Mouse (Mus musculus) forebrain, embryonic 11.5 days (tissue): ENCODE measurements around the gene Adad2. TPM values are rescaled to one million over a fixed set of nuclear protein-coding genes. Genes with fewer than 3 reads are reported as not detected.

ENCODE experiments used
- polyA plus RNA-seq: library from polyadenylated mRNA; unstranded; fragments of >200 nt; fragmentation: Nextera tagmentation; extraction: Ambion mirVana; gene quantifications from 2 replicates; pipeline ENCODE4 v1.2.1, GENCODE M21; 2014

Adad2 gene
- polyA plus RNA-seq, 1 experiment from 2014 or later: not detected

Other genes with a start within 250 kb of the Adad2 start
- 12.0 and 13.5 TPM in 2 replicates for gene Mlycd, start 217.9 kb upstream of the Adad2 start, polyA plus RNA-seq
- 0.09 TPM in 1 of 2 replicates, not detected in the other for gene Osgin1, start 178.6 kb upstream of the Adad2 start, polyA plus RNA-seq
- gene Necab2, start 166.0 kb upstream of the Adad2 start, polyA plus RNA-seq: 15.3 and 18.3 TPM in 2 replicates
- 0.13 TPM in 1 of 2 replicates, not detected in the other for gene Slc38a8, start 111.0 kb upstream of the Adad2 start, polyA plus RNA-seq
- gene Mbtps1, start 54.0 kb upstream of the Adad2 start, polyA plus RNA-seq: 98.0 and 98.2 TPM in 2 replicates
- 78.7 and 89.0 TPM in 2 replicates for gene Hsdl1, start 37.6 kb upstream of the Adad2 start, polyA plus RNA-seq
- gene Dnaaf1, start 37.5 kb upstream of the Adad2 start, polyA plus RNA-seq: 0.16 TPM in 1 of 2 replicates, not detected in the other
- 15.2 and 17.1 TPM in 2 replicates for gene Taf1c, start 7.5 kb upstream of the Adad2 start, polyA plus RNA-seq
- 0.07 TPM in 1 of 2 replicates, not detected in the other for gene Kcng4, start 22.9 kb downstream of the Adad2 start, polyA plus RNA-seq
- gene Wfdc1, start 53.6 kb downstream of the Adad2 start, polyA plus RNA-seq: 0.63 TPM in 1 of 2 replicates, not detected in the other
- 1.0 and 1.7 TPM in 2 replicates for gene Atp2c2, start 87.3 kb downstream of the Adad2 start, polyA plus RNA-seq
- 12.6 and 13.4 TPM in 2 replicates for gene Tldc1, start 165.7 kb downstream of the Adad2 start, polyA plus RNA-seq
- gene Cotl1, start 227.8 kb downstream of the Adad2 start, polyA plus RNA-seq: 167 and 251 TPM in 2 replicates
- 7.3 and 9.9 TPM in 2 replicates for gene Klhl36, start 249.5 kb downstream of the Adad2 start, polyA plus RNA-seq